Mouse (Mus musculus): ENCODE results near the gene Adam17. TPM values are rescaled to one million over a fixed set of nuclear protein-coding genes. Genes with fewer than 3 reads are reported as not detected.

Adam17 gene
- polyA plus RNA-seq, 2 experiments from 2014 or later = 55.6 to 61.6 TPM

- no peak for ATAC-seq
Measured at GRCm38 (mm10) chr12:21306721-21307120, 66.7 kb downstream of the Adam17 start.

DNA sequence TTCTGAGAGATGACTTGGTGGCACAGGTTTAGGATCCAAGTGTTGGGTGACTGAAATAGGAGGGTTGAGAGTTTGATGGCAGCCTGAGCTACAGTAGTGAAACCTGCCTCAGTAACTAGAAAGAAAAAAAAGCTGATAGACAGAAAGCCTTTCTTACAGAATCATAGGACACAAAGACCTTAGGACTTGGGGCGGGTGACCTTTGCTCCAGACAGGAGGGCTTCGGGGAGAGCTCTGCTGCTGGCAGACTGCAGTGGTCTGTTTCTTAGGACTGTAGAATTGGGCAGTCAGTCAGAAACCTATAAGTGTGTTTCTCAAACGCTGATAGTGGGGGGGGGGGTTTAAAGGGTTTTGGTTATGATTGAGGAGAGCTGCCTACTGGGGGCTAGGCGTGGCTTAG, 67.7 kb downstream of the Adam17 start:
- ATAC-seq = no peak

GRCm38 (mm10) chr12:21302361-21302783, 71.1 kb downstream of the Adam17 start:
- no peak for ATAC-seq

DNA sequence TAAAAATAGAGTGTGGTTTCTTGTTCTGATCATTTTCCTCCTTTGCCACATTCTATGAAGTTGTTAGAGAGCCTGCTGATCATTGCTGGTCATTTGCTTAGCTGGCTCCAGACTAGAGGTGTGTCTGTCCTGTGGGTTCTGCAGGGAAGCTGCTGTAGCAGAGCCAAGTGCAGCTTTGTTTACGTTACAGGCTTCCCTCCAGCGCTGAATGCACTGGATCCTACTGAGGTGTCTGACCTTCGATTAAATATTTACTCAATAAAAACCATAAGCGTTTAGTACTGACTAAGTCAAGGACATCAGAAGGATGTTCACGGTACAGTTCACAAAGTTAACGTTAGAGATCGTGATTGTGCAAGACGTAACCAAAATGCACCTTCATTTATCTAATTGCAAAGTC, 71.5 kb downstream of the Adam17 start:
- no peak for ATAC-seq

GRCm38 (mm10) chr12:21301324-21301723, 72.1 kb downstream of the Adam17 start:
- ATAC-seq = no peak

- ATAC-seq = no peak
Measured at GRCm38 (mm10) chr12:21298856-21299255, 74.6 kb downstream of the Adam17 start.

DNA sequence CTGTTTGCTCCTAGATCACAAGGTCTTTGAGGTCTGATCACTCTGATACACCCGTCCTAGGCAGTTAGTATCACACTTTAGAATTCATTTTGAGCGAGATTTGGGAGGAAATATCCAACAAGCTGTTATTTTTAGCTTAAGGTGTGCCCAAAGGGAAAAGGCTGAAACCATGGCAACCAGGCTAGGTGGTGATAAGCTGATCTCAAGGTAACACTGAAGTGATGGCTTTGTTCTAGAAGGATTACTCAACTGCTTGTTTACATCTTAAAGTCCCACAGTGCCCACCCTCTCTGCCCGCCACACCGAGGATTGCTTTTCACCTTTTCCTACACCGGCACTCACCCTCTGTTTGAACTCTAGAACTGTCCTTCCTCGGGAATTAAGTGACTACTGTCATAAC, 83.8 kb downstream of the Adam17 start:
- ATAC-seq = no peak

GRCm38 (mm10) chr12:21288716-21289395, 84.6 kb downstream of the Adam17 start:
- no peak for ATAC-seq

GRCm38 (mm10) chr12:21286712-21287650, 86.5 kb downstream of the Adam17 start:
- ATAC-seq = peak; percentile 60

DNA sequence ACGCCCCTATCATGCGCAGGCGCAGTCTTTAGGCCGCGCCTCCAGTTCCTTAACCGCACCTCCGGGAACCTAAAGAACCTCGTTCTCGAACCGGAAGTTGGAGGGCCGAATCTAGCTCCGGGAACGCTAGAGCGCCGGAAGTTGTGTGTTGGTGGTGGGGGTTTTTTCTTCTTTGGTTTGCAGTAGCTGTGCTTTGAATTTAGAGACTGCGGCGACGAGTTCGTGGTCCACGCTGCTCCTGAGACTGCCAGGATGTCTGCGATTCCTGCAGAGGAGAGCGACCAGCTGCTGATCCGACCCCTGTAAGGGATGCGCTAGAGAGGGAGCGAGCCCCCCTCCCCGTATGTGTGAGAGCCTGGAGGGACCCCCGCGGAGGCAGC, 87.2 kb downstream of the Adam17 start, which contains the start of gene Itgb1bp1:
TSS of gene Itgb1bp1 (minus strand) at position 42 of the 380 bp plus-strand sequence.
- peak; percentile 79 for ATAC-seq

DNA sequence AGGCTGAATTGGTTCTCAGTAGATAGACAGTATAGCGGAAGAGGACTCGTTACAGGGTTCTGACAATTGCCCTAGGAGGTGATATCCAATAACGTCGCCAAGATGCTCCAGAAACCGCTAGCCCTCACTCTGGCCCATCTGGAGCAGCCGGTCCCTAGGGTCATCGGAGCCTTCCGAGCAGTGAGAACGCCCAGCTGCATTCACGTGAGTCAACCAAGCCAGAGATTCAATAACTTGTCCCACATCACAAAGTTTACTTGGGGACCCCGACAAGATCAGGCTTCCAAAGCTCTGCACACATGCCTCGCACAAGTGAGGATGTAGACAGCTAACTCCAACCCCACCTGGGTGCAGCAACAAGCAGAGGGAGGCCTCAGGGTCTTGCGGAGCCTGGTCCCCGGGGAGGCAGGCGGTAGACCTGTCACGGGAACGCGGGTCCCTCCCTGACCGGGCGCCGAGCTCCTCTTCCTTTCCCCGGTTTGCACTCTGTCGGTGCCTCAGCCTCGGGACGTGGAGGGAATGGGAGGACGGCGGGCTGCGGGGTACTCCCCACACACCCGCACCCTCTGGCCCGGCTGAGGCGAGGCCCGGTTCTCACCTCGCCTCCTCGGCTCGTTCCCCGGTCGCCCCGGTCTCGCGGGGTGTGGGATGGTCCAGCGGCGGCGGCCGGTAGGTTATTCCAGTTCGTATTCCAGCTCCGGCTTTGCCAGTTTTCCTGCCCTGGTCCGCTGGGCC, 87.8 kb downstream of the Adam17 start:
- ATAC-seq = peak; percentile 29

DNA sequence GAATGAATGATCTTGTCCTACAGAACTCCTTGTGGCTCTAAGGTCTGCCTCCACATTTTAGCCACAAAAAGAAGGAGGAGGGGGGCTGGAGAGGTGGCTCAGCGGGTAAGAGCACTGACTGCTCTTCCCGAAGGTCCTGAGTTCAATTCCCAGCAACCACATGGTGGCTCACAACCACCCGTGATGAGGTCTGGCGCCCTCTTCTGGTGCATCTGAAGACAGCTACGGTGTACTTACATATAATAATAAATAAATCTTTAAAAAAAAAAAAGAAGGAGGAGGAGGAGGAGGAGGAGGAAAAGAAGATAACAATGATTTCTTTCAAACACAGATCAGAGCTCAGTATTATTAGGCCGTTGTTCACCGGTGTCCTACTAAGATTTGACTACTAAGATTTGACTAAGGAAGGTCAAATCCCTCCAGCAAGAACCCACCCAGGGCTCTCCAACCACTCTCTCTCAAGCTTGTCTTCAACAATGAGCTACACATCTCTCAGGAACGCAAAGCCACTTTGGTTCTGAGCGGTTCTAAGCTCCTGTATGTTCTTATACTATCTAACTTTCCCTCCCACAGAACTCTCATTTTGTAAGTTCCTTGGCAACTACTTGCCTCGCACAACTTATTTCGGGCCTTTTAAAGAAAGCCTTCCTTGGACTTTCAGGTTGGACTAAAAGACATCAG, 88.5 kb downstream of the Adam17 start, which contains the start of gene Cpsf3:
TSS of gene Cpsf3 (plus strand) at position 631 of the 681 bp plus-strand sequence.
- no peak for ATAC-seq

DNA sequence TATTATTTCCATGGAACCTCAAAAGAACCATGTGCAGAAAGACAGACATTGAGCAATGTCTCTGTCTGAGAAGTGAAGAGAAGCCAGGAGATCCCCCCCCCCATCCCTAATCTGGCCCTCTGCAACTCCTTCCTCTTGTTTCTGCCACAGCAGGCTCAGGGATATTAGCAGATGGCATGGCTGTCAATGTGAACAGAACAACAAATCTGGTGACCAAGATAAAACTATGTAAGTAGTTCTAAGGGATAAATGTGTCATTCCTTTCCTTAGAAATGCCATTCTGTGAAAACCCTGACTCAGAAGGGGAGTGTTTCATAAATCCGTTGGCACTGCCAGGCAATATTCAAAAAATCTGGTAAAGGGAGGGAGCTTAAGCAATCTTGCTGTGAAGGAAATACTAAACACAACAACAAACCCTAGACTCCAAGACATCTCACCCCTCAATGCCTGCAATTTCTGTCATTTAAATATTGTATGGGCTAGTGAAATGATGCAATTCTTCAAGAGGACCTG, 96.0 kb downstream of the Adam17 start:
- ATAC-seq = no peak

GRCm38 (mm10) chr12:21274446-21274845, 99.0 kb downstream of the Adam17 start:
- no peak for ATAC-seq

Other genes with a start within 250 kb of the Adam17 start
- gene Cpsf3, start 88.2 kb downstream of the Adam17 start, polyA plus RNA-seq (2017; shearing (Covaris generic)) = 100 to 1,000 TPM; 119 to 123 TPM
- 10 to 100 TPM; 81.7 to 94.8 TPM for gene Itgb1bp1, start 87.3 kb downstream of the Adam17 start, polyA plus RNA-seq (2017; shearing (Covaris generic))
- 10 to 100 TPM; 51.7 to 55.5 TPM for gene Iah1, start 57.2 kb downstream of the Adam17 start, polyA plus RNA-seq (2017; shearing (Covaris generic))
- 100 to 1,000 TPM; 229 to 245 TPM for gene Ywhaq, start 44.0 kb upstream of the Adam17 start, polyA plus RNA-seq (2017; shearing (Covaris generic))